Comparison of ENCODE assay signal across 22 mouse cellular contexts in genomic region chr3:99716381-99716780, GRCm38 (mm10).
"Had no signal": no experiment of that assay in that cellular context is flagged by ENCODE, and none has a peak within 500 bp of the region (broad histone marks: within the 10 kb centered on the region; RNA-seq: fewer than 3 reads in every experiment).

No protein-coding gene starts in this region.

- H3K27ac ChIP-seq: heart, embryonic 10.5 days; hindbrain, embryonic 10.5 days; hindbrain, embryonic 12.5 days; hindbrain, embryonic 14.5 days; intestine, embryonic 15.5 days; layer of hippocampus, adult 2 months; limb, embryonic 12.5 days; liver, embryonic 13.5 days; liver, embryonic 15.5 days had no signal

- H3K36me3 ChIP-seq: heart, embryonic 10.5 days; heart, embryonic 12.5 days; hindbrain, embryonic 10.5 days; hindbrain, embryonic 12.5 days; intestine, embryonic 15.5 days; limb, embryonic 12.5 days; liver, embryonic 13.5 days; liver, embryonic 15.5 days had no signal

- H3K9me3 ChIP-seq: heart, embryonic 10.5 days; heart, embryonic 12.5 days; hindbrain, embryonic 10.5 days; hindbrain, embryonic 12.5 days; intestine, embryonic 15.5 days; limb, embryonic 12.5 days; liver, embryonic 13.5 days; liver, embryonic 15.5 days had no signal

- DNase-seq: gastrocnemius, postnatal 25 days; heart, adult 18-20 months; heart, postnatal 10 days; heart, postnatal 4 days; kidney, adult 18-20 months; kidney, adult 8-10 months; kidney, postnatal 10 days; kidney, postnatal 25 days; kidney, postnatal 4 days; layer of hippocampus, postnatal 36 days; left cerebral cortex, postnatal 4 days; liver; liver, embryonic 13.5 days had no signal

- H3K4me1 ChIP-seq: heart, embryonic 10.5 days; heart, embryonic 12.5 days; hindbrain, embryonic 10.5 days; hindbrain, embryonic 12.5 days; intestine, embryonic 15.5 days; limb, embryonic 12.5 days; liver, embryonic 13.5 days; liver, embryonic 15.5 days had no signal

- H3K4me3 ChIP-seq: heart, embryonic 10.5 days; heart, embryonic 12.5 days; hindbrain, embryonic 10.5 days; hindbrain, embryonic 12.5 days; intestine, embryonic 15.5 days; layer of hippocampus, adult 2 months; limb, embryonic 12.5 days; liver, embryonic 13.5 days; liver, embryonic 15.5 days had no signal

- H3K9ac ChIP-seq: heart, embryonic 12.5 days; hindbrain, embryonic 12.5 days; hindbrain, embryonic 14.5 days; intestine, embryonic 15.5 days; limb, embryonic 12.5 days; liver, embryonic 13.5 days; liver, embryonic 15.5 days had no signal
